Mouse (Mus musculus): ENCODE data around the gene Pdzd2. TPM values are rescaled to one million over a fixed set of nuclear protein-coding genes. Genes with fewer than 3 reads are reported as not detected.
"Not testable (repeated sequence)": the region's sequence is repeated elsewhere in the genome, so short reads cannot be mapped to it uniquely, and the experiment has no call there.

Gene Pdzd2
- polyA plus RNA-seq, 1 experiment from 2014 or later: 29.0 TPM

DNA sequence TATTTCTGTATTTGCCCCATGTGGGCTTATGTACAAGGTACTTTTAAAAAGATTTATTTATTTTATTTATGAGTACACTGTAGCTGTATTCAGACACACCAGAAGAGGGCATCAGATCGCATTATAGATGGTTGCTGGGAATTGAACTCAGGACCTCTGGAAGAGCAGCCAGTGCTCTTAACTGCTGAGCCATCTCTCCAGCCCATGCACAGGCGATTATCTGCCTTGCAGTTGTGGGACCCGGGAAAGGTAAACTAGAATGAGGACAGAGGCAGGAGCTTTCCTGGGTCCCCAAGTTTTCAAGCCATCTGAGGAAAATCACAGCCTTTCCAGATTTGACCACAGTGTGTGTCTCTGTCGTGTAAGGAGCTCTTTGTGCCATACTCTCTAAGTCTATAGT lies 370.9 kb downstream of the Pdzd2 start:
- H3K9me3 ChIP-seq (ENCODE audit: low read length): no peaks in the 10 kb centered on the region
- peaks cover 15% of the 10 kb centered on the region for H3K4me1 ChIP-seq (ENCODE audit: insufficient read depth, low read length)
- H3K4me2 ChIP-seq (replicated peaks; ENCODE audit: low read depth, low read length): no peak overlapping the region
- H3K4me3 ChIP-seq (ENCODE audit: low read length): no peak overlapping the region
- H3K9ac ChIP-seq (replicated peaks; ENCODE audit: low read length): no peak overlapping the region
- ATAC-seq (ENCODE audit: low FRiP score, low TSS enrichment): no peak
- 93% methylated on average over 4 of the region's 4 CpGs for WGBS
- no peaks in the 10 kb centered on the region for H3K27me3 ChIP-seq (ENCODE audit: insufficient read depth, low read length)
- no peak overlapping the region for H3K27ac ChIP-seq (ENCODE audit: low read length)
- peaks cover 11% of the 10 kb centered on the region for H3K36me3 ChIP-seq (ENCODE audit: insufficient read depth, low read length)

DNA sequence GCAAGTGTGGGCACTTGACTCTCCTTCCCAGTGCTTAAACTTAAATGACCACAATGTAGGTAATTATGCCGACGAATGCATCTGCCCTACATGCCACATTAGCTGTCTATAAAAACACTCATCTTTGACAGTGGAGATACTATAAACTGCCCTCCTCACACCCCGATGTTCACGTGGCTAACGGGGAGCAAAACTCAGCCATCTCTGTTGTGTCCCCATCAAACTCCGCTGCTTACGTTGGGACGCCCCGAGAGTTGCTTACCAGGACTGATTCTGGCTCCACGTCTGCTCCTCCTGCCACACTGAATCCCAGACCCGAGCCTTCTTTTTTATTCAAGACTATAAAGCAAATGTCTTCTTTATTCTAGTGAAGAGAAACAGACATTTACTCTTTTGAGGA lies 371.4 kb downstream of the Pdzd2 start:
- no peak overlapping the region for H3K4me2 ChIP-seq (replicated peaks; ENCODE audit: low read depth, low read length)
- peaks cover 10% of the 10 kb centered on the region for H3K4me1 ChIP-seq (ENCODE audit: insufficient read depth, low read length)
- H3K36me3 ChIP-seq (ENCODE audit: insufficient read depth, low read length): peaks cover 11% of the 10 kb centered on the region
- no peak overlapping the region for H3K4me3 ChIP-seq (ENCODE audit: low read length)
- H3K27ac ChIP-seq (ENCODE audit: low read length): no peak overlapping the region
- 86% methylated on average over 11 of the region's 11 CpGs for WGBS
- ATAC-seq (ENCODE audit: low FRiP score, low TSS enrichment): no peak
- no peaks in the 10 kb centered on the region for H3K9me3 ChIP-seq (ENCODE audit: low read length)
- no peaks in the 10 kb centered on the region for H3K27me3 ChIP-seq (ENCODE audit: insufficient read depth, low read length)
- H3K9ac ChIP-seq (replicated peaks; ENCODE audit: low read length): no peak overlapping the region

DNA sequence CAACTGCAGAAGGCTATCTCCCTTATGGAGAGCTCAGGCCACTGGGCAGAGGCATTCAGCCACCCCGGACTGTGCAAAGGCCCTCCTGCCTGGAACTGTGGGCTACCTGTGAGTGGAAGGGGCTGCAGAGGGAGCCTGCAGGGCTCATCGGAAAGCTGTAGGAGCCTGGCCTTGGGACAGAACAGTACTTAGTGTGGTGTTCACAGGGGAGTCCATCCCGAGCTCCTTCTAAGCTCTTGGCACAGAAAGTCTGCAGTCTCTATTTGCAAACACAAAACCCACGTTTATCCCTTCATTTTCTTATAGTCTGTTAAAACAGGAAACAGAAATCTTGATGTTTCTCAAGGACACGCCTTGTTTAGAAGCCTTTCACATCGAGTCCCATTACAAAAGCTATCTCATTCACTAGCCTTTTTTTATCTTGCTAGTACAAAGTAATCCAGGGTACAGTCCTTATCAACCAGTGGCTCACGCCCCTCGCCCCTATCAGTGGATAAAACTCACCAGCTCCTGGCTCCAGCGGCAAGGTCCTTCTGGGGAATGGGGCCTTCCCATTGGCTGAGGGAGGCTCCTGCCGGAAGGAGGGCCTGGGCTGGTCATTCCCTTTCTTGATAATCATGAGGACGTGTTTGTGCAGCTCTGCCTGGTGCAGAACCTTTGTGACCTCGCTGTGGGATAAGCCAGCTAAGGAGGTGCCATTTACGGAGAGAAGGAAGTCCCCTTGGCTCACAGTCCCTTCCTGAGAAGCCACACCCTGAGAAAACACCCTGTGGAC lies 372.2 kb downstream of the Pdzd2 start:
- Histone ChIP-seq H3K27ac (ENCODE audit: low read length) (no peak overlapping the region), H3K27me3 (ENCODE audit: insufficient read depth, low read length) (no peaks in the 10 kb centered on the region), H3K4me1 (ENCODE audit: insufficient read depth, low read length) (peaks cover 6% of the 10 kb centered on the region; the same call in 1 of the 2 replicates), H3K36me3 (ENCODE audit: insufficient read depth, low read length) (peaks cover 12% of the 10 kb centered on the region; the same call in 1 of the 2 replicates), H3K9me3 (ENCODE audit: low read length) (no peaks in the 10 kb centered on the region), H3K4me2 (replicated peaks; ENCODE audit: low read depth, low read length) (no peak overlapping the region), H3K9ac (replicated peaks; ENCODE audit: low read length) (no peak overlapping the region), H3K4me3 (ENCODE audit: low read length) (no peak overlapping the region)
- 59% methylated on average over 13 of the region's 13 CpGs for WGBS
- no peak for ATAC-seq (ENCODE audit: low FRiP score, low TSS enrichment)

DNA sequence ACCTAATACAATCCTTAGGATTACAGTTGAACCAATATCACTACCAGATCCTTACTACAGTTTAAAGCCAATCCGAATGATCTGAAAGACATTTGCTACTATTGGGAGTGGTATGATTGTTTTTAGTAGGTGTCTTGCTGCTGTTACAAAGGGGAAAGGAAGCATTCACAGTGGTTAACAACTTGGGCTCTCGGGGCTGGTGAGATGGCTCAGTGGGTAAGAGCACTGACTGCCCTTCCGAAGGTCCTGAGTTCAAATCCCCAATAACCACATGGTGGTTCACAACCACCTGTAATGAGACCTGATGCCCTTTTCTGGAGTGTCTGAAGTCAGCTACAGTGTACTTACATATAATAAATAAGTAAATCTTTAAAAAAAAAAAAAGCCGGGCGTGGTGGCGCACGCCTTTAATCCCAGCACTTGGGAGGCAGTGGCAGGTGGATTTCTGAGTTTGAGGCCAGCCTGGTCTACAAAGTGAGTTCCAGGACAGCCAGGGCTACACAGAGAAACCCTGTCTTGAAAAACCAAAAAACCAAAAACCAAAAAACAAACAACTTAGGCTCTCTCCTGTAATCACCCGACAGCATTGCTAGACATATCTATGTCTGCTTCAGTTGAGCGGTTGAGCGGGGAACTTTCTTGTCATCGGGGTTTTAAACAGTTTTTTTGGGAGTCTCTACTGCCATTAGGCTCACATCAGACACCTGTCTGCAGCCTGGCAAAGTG lies 373.0 kb downstream of the Pdzd2 start:
- not testable (repeated sequence) for ATAC-seq (ENCODE audit: low FRiP score, low TSS enrichment); H3K4me2 ChIP-seq (replicated peaks; ENCODE audit: low read depth, low read length); H3K27me3 ChIP-seq (ENCODE audit: insufficient read depth, low read length); H3K9ac ChIP-seq (replicated peaks; ENCODE audit: low read length); H3K27ac ChIP-seq (ENCODE audit: low read length); H3K4me1 ChIP-seq (ENCODE audit: insufficient read depth, low read length); H3K9me3 ChIP-seq (ENCODE audit: low read length); H3K4me3 ChIP-seq (ENCODE audit: low read length)
- peaks cover 17% of the 10 kb centered on the region; the same call in 1 of the 2 replicates for H3K36me3 ChIP-seq (ENCODE audit: insufficient read depth, low read length)
- WGBS: 95% methylated on average over 11 of the region's 11 CpGs

DNA sequence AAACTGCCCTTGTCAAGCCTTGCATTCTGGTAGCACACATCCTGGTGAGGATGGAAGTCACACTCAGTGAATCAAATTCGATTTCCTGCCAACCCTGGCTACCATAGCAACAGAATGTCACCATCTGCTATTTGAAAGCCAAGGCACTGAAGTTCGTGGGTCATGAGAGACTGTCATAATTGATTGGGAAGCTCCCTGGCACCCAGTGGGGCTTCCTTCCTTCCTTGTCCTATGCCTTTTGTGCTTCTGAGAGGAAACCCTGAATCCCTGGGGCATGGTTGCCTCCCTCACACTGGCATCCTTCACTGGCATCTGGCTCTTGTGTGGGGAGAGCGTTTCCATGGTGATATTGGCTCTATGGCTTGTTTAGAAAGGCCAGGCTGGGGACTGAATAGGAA lies 373.7 kb downstream of the Pdzd2 start:
- H3K27me3 ChIP-seq (ENCODE audit: insufficient read depth, low read length): no peaks in the 10 kb centered on the region
- no peak overlapping the region for H3K4me3 ChIP-seq (ENCODE audit: low read length)
- no peak overlapping the region for H3K4me2 ChIP-seq (replicated peaks; ENCODE audit: low read depth, low read length)
- H3K9ac ChIP-seq (replicated peaks; ENCODE audit: low read length): no peak overlapping the region
- no peaks in the 10 kb centered on the region for H3K9me3 ChIP-seq (ENCODE audit: low read length)
- no peak overlapping the region for H3K27ac ChIP-seq (ENCODE audit: low read length)
- ATAC-seq (ENCODE audit: low FRiP score, low TSS enrichment): no peak
- 62% methylated on average over 3 of the region's 3 CpGs for WGBS
- H3K36me3 ChIP-seq (ENCODE audit: insufficient read depth, low read length): peaks cover 19% of the 10 kb centered on the region; the same call in 1 of the 2 replicates
- H3K4me1 ChIP-seq (ENCODE audit: insufficient read depth, low read length): no peaks in the 10 kb centered on the region

DNA sequence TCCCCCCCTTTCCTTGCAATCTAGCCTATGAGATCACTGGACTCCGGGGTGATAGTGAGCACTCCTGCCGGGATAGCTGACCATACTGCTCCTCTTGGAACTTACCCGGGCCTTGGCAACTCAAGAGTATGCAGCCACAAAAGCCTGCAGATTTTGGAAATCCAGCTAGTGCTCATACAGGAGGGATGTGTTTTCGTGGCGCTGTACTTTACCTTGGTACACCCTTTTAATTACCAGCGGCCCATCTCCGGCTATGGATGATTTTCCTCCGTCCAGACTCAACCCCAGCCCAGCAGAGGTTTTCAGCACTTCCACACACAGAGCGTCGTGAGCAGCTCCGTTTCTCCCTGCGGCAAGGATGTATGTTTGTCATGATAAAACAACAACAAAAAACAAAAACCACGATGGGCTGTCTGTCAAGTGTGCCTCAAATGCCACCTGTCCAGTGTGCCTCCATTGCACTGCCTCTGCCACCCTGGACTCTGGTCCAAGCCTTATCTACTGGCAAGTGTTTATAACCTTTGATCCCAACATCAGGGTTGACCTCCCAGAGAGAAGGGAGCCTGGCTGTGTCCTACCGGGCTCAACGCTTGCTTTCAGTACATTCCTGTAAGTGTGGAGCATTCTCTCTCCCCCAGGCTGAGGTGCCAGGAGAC lies 374.2 kb downstream of the Pdzd2 start:
- 89% methylated on average over 15 of the region's 15 CpGs for WGBS
- Histone ChIP-seq H3K9me3 (ENCODE audit: low read length) (no peaks in the 10 kb centered on the region), H3K4me1 (ENCODE audit: insufficient read depth, low read length) (no peaks in the 10 kb centered on the region), H3K4me3 (ENCODE audit: low read length) (no peak overlapping the region), H3K36me3 (ENCODE audit: insufficient read depth, low read length) (peaks cover 20% of the 10 kb centered on the region; the same call in 1 of the 2 replicates), H3K27ac (ENCODE audit: low read length) (no peak overlapping the region), H3K27me3 (ENCODE audit: insufficient read depth, low read length) (no peaks in the 10 kb centered on the region), H3K4me2 (replicated peaks; ENCODE audit: low read depth, low read length) (no peak overlapping the region), H3K9ac (replicated peaks; ENCODE audit: low read length) (no peak overlapping the region)
- no peak for ATAC-seq (ENCODE audit: low FRiP score, low TSS enrichment)

DNA sequence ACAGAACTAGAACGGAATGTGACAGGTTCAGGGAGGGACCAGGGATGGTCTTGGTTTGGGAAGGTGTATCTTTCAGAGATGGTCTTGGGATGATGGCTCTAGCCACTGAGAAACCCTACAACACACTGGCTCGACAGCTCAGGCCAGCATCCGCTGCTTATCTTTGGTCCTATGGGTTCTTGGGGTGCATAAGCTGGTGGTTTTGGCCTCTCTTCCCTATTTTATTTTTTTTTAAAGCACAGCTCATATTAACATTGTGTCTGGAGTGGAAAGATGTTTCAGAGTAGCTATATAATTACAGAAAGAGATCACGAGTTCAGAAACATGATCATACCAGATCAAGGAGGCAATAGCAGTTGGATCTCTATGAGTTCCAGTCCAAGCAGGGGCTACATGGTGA lies 375.6 kb downstream of the Pdzd2 start:
- Histone ChIP-seq H3K4me1 (ENCODE audit: insufficient read depth, low read length) (no peaks in the 10 kb centered on the region), H3K36me3 (ENCODE audit: insufficient read depth, low read length) (peaks cover 26% of the 10 kb centered on the region), H3K27ac (ENCODE audit: low read length) (no peak overlapping the region), H3K9me3 (ENCODE audit: low read length) (no peaks in the 10 kb centered on the region), H3K9ac (replicated peaks; ENCODE audit: low read length) (no peak overlapping the region), H3K27me3 (ENCODE audit: insufficient read depth, low read length) (no peaks in the 10 kb centered on the region), H3K4me2 (replicated peaks; ENCODE audit: low read depth, low read length) (no peak overlapping the region), H3K4me3 (ENCODE audit: low read length) (no peak overlapping the region)
- ATAC-seq (ENCODE audit: low FRiP score, low TSS enrichment): no peak
- WGBS: 84% methylated on average over 4 of the region's 4 CpGs

DNA sequence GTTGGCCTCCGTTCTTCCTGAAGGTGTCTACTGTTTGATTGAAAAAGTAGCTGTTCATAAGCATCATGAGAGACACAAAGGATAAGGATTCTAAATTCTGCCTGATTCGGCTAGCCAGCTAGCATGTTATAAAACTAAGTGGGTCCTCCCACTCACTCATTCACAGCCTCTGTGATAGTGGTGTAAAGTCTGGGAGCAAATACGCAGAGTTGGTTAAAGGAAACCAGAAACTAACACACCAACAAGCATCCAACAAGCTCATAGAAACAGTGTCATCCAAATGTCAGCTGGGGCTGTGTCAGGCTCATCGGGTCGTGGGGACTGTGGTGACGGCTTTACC lies 377.1 kb downstream of the Pdzd2 start:
- no peak overlapping the region for H3K4me2 ChIP-seq (replicated peaks; ENCODE audit: low read depth, low read length)
- H3K4me3 ChIP-seq (ENCODE audit: low read length): no peak overlapping the region
- H3K9me3 ChIP-seq (ENCODE audit: low read length): no peaks in the 10 kb centered on the region
- H3K27ac ChIP-seq (ENCODE audit: low read length): no peak overlapping the region
- ATAC-seq (ENCODE audit: low FRiP score, low TSS enrichment): no peak
- no peaks in the 10 kb centered on the region for H3K4me1 ChIP-seq (ENCODE audit: insufficient read depth, low read length)
- H3K36me3 ChIP-seq (ENCODE audit: insufficient read depth, low read length): peaks cover 32% of the 10 kb centered on the region
- no peaks in the 10 kb centered on the region for H3K27me3 ChIP-seq (ENCODE audit: insufficient read depth, low read length)
- H3K9ac ChIP-seq (replicated peaks; ENCODE audit: low read length): no peak overlapping the region
- 84% methylated on average over 6 of the region's 6 CpGs for WGBS

DNA sequence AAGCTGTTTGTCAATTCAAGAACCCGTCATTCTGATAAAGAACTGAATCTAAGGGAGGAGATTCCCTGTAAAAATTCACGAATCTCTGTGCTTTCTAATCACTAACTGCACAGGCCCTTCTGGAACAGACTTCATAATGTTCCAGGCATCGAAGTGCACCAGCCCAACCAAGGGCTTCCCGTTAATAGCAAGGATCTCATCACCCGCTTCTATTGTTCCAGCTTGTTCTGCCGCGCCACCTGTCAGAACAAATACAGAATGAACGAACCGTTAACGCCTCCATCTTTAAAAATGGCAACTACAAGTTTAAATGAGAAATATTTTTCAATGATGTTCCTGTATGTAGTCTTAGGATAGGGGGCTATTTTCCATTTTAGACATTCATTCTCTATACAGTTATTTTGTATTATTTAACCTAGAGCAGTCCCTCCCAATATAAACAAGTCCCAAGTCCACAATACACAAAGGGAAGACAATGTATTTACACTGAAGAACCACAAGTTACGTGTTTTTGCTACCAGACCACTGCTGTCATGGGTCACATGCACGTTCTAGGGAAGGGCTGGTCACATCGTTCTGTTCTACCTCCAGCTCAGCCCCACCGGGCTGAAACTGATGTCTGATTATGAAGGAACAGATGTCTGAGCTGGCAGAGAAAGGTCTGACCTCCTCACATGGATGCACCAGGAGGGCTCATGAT lies 377.6 kb downstream of the Pdzd2 start:
- Histone ChIP-seq H3K4me3 (ENCODE audit: low read length) (no peak overlapping the region), H3K4me1 (ENCODE audit: insufficient read depth, low read length) (no peaks in the 10 kb centered on the region), H3K36me3 (ENCODE audit: insufficient read depth, low read length) (peaks cover 35% of the 10 kb centered on the region), H3K27ac (ENCODE audit: low read length) (no peak overlapping the region), H3K9me3 (ENCODE audit: low read length) (no peaks in the 10 kb centered on the region), H3K4me2 (replicated peaks; ENCODE audit: low read depth, low read length) (no peak overlapping the region), H3K27me3 (ENCODE audit: insufficient read depth, low read length) (no peaks in the 10 kb centered on the region), H3K9ac (replicated peaks; ENCODE audit: low read length) (no peak overlapping the region)
- WGBS: 89% methylated on average over 14 of the region's 14 CpGs
- no peak for ATAC-seq (ENCODE audit: low FRiP score, low TSS enrichment)

Measured in kidney, embryonic 16.5 days (tissue).